Comparison of ENCODE assay signal across 8 mouse cellular contexts in genomic region chr17:56693851-56694310, GRCm38 (mm10). TPM values are rescaled to one million over a fixed set of nuclear protein-coding genes. Genes with fewer than 3 reads are reported as not detected.
DNase-seq lines count a peak whose midpoint lies in the region; ATAC-seq and TF ChIP-seq lines count a peak whose summit lies in the region.

No protein-coding gene starts in this region.

- no peak overlapping the region for H3K4me2 ChIP-seq in lung, embryonic 14.5 days
- H3K4me2 ChIP-seq in heart, embryonic 13.5 days: peak overlapping the region; percentile 8

- H3K27me3 ChIP-seq in lung, embryonic 14.5 days (ENCODE audit: insufficient read depth, low read length): no peaks in the 10 kb centered on the region
- no peaks in the 10 kb centered on the region for H3K27me3 ChIP-seq in heart, embryonic 13.5 days (replicated peaks)

- WGBS in lung, embryonic 14.5 days: 59% methylated on average over 6 of the region's 6 CpGs
- WGBS in lung, adult 2 months: 36% methylated on average over 6 of the region's 6 CpGs
- 36% methylated on average over 6 of the region's 6 CpGs for WGBS in heart, embryonic 13.5 days

- peak; percentile 87 for DNase-seq in lung, embryonic 14.5 days
- DNase-seq in lung, adult 2 months: no peak
- DNase-seq in cerebellum, postnatal 14 days: peak; percentile 88 to 89
- peak; percentile 22 to 42 for DNase-seq in kidney, postnatal 4 days
- peak; percentile 17 for DNase-seq in lung, postnatal 25 days (ENCODE audit: low spot score)
- no peak for DNase-seq in natural killer cell, adult 2 months (ENCODE audit: low spot score in 2 of 2)
- DNase-seq in spleen, adult 18-20 months: no peak

- ATAC-seq in lung, embryonic 14.5 days (ENCODE audit: insufficient read depth): peak; percentile 70
- 0 out of 2 replicates have a peak, but pooled peaks have one; percentile 10 for ATAC-seq in heart, embryonic 13.5 days (ENCODE audit: extremely low read depth, insufficient number of reproducible peaks, low FRiP score, low TSS enrichment)

- H3K27ac ChIP-seq in lung, embryonic 14.5 days (ENCODE audit: low read depth): no peak overlapping the region
- peak overlapping the region; percentile 56; the same call in 1 of the 2 replicates for H3K27ac ChIP-seq in heart, embryonic 13.5 days (replicated peaks)

- TF ChIP-seq POLR2A in lung, adult 2 months (IDR thresholded peaks at IDR 0.05; ENCODE audit: borderline replicate concordance, extremely low read depth, low read depth, low read length): no peak

- H3K9me3 ChIP-seq in lung, embryonic 14.5 days (ENCODE audit: low read depth, low read length): no peaks in the 10 kb centered on the region
- H3K9me3 ChIP-seq in heart, embryonic 13.5 days: no peaks in the 10 kb centered on the region

- H3K4me1 ChIP-seq in lung, embryonic 14.5 days (ENCODE audit: insufficient read depth): no peaks in the 10 kb centered on the region
- H3K4me1 ChIP-seq in lung, adult 2 months (ENCODE audit: control insufficient read depth, insufficient read depth, low read length): no peaks in the 10 kb centered on the region
- peaks cover 43% of the 10 kb centered on the region for H3K4me1 ChIP-seq in heart, embryonic 13.5 days

- no peak overlapping the region for H3K9ac ChIP-seq in lung, embryonic 14.5 days
- H3K9ac ChIP-seq in heart, embryonic 13.5 days: no peak overlapping the region

- no peak overlapping the region for H3K4me3 ChIP-seq in lung, embryonic 14.5 days (ENCODE audit: low read depth, low read length)
- no peak overlapping the region for H3K4me3 ChIP-seq in lung, adult 2 months (replicated peaks; ENCODE audit: extremely low read depth, low read depth, low read length)
- H3K4me3 ChIP-seq in heart, embryonic 13.5 days: no peak overlapping the region

- H3K36me3 ChIP-seq in lung, embryonic 14.5 days (ENCODE audit: insufficient read depth): peaks cover 87% of the 10 kb centered on the region
- peaks cover 94% of the 10 kb centered on the region for H3K36me3 ChIP-seq in heart, embryonic 13.5 days

- TF ChIP-seq CTCF in lung, embryonic 14.5 days (IDR thresholded peaks at IDR 0.05; ENCODE audit: low read depth): 0 out of 2 replicates have a peak, but pooled peaks have one; percentile 14
- no peak for TF ChIP-seq CTCF in lung, adult 2 months (IDR thresholded peaks at IDR 0.05; ENCODE audit: insufficient read depth, low read length)

RNA-seq across cellular contexts. Expression of gene Ranbp3, which starts 20.8 kb away (rescaled TPM):
- polyA plus RNA-seq in lung, embryonic 14.5 days (2014; fragmentation: Nextera tagmentation; extraction: Ambion mirVana): 93.8 and 105 TPM in 2 replicates
- polyA plus RNA-seq in lung, adult 2 months (2012; rRNA removed): 69.0 and 74.2 TPM in 2 replicates
- polyA plus RNA-seq in heart, embryonic 13.5 days (2015; fragmentation: Nextera tagmentation; extraction: Ambion mirVana): 58.8 and 66.6 TPM in 2 replicates

RNA-seq across cellular contexts. Expression of gene Ndufa11, which starts 23.7 kb away (rescaled TPM):
- polyA plus RNA-seq in lung, embryonic 14.5 days (2014; fragmentation: Nextera tagmentation; extraction: Ambion mirVana): 449 and 463 TPM in 2 replicates
- 348 and 393 TPM in 2 replicates for polyA plus RNA-seq in lung, adult 2 months (2012; rRNA removed)
- 783 and 886 TPM in 2 replicates for polyA plus RNA-seq in heart, embryonic 13.5 days (2015; fragmentation: Nextera tagmentation; extraction: Ambion mirVana)

RNA-seq across cellular contexts. Expression of gene Vmac, which starts 23.9 kb away (rescaled TPM):
- polyA plus RNA-seq in lung, embryonic 14.5 days (2014; fragmentation: Nextera tagmentation; extraction: Ambion mirVana): 18.5 and 19.6 TPM in 2 replicates
- polyA plus RNA-seq in lung, adult 2 months (2012; rRNA removed): 31.9 and 32.4 TPM in 2 replicates
- 12.7 and 13.3 TPM in 2 replicates for polyA plus RNA-seq in heart, embryonic 13.5 days (2015; fragmentation: Nextera tagmentation; extraction: Ambion mirVana)

Comparison
In these comparisons a context has a peak if more than half of its experiments do, and no peak if none do; other contexts are left out.
1. DNase-seq: peak in lung, embryonic 14.5 days (single experiment), cerebellum, postnatal 14 days (2 of 2), kidney, postnatal 4 days (2 of 2) and lung, postnatal 25 days (single experiment); none in lung, adult 2 months (single experiment), natural killer cell, adult 2 months (0 of 2) and spleen, adult 18-20 months (0 of 2).